Mouse (Mus musculus) CH12.LX (cell line): ENCODE data around the gene Myo15b. TPM values are rescaled to one million over a fixed set of nuclear protein-coding genes. Genes with fewer than 3 reads are reported as not detected.

Source experiments
- DNase-seq: peaks from one replicate; pipeline ENCODE4 v3.0.0-alpha.2; 2013; ENCODE audit errors: extremely low read depth
- H3K27ac ChIP-seq: 2 replicates; pipeline ENCODE4 v1.5.1; 2012; ENCODE audit warnings: low read depth, mild to moderate bottlenecking, control low read depth, moderate library complexity; ENCODE audit not compliant: insufficient read depth
- H3K27me3 ChIP-seq: replicated peaks from 2 replicates; pipeline ENCODE3; 2012; ENCODE audit warnings: inconsistent platforms
- H3K36me3 ChIP-seq, 2 experiments: replicated peaks in 1 of 2; 2 replicates each; pipeline versions ENCODE3 to v1.6.1; 2012; ENCODE audit warnings: inconsistent platforms in 1 of 2, low read length in 1 of 2, mild to moderate bottlenecking in 1 of 2, mixed read lengths in 1 of 2, moderate library complexity in 1 of 2; ENCODE audit not compliant: control insufficient read depth in 1 of 2, insufficient read depth in 1 of 2
- H3K4me1 ChIP-seq, 2 experiments: 2 replicates each; pipeline ENCODE4 v1.6.1; 2012; ENCODE audit warnings: inconsistent platforms in 1 of 2, moderate library complexity in 1 of 2; ENCODE audit not compliant: insufficient read depth in 2 of 2, control insufficient read depth in 1 of 2
- H3K4me2 ChIP-seq: 2 replicates; pipeline ENCODE4 v1.6.1; 2012; ENCODE audit warnings: low read depth, mild to moderate bottlenecking, control low read depth; ENCODE audit not compliant: poor library complexity, insufficient read depth, severe bottlenecking
- H3K4me3 ChIP-seq, 3 experiments: fragments of 150-350 bp in 1 of 3; sonication (generic) in 1 of 3; replicated peaks in 1 of 3; 2 replicates each; pipeline versions ENCODE3 to v1.5.1; 2011 to 2012; ENCODE audit warnings: low read depth in 2 of 3, low read length in 2 of 3, mild to moderate bottlenecking in 2 of 3, moderate library complexity in 2 of 3, control low read depth in 1 of 3, improper control_type of control experiment in 1 of 3, inconsistent platforms in 1 of 3, mixed read lengths in 1 of 3; ENCODE audit not compliant: poor library complexity in 1 of 3
- H3K79me2 ChIP-seq: replicated peaks from 2 replicates; pipeline ENCODE4 v1.6.1; 2012; ENCODE audit warnings: mild to moderate bottlenecking, moderate library complexity; ENCODE audit not compliant: control insufficient read depth, poor library complexity, insufficient read depth, severe bottlenecking; ENCODE audit errors: extremely low read depth
- H3K9ac ChIP-seq: 2 replicates; pipeline ENCODE4 v1.6.1; 2012; ENCODE audit warnings: low read depth, mild to moderate bottlenecking, control low read depth, moderate library complexity; ENCODE audit not compliant: insufficient read depth
- H3K9me3 ChIP-seq: replicated peaks from 2 replicates; pipeline ENCODE3; 2012; ENCODE audit warnings: low read length, inconsistent platforms, mixed read lengths
- BHLHE40 ChIP-seq: IDR thresholded peaks from 2 replicates; pipeline ENCODE4 v1.6.1; 2011; ENCODE audit warnings: mild to moderate bottlenecking, low read depth, low read length, improper control_type of control experiment
- CHD1 ChIP-seq: IDR thresholded peaks from 2 replicates; pipeline ENCODE4 v1.6.1; 2012; ENCODE audit warnings: low read depth, low read length, improper control_type of control experiment, inconsistent platforms
- CHD2 ChIP-seq: IDR thresholded peaks from 2 replicates; pipeline ENCODE4 v1.6.1; 2011; ENCODE audit warnings: low read length, improper control_type of control experiment
- ELF1 ChIP-seq: IDR thresholded peaks from 2 replicates; pipeline ENCODE4 v1.6.1; 2014; ENCODE audit warnings: low read depth, mild to moderate bottlenecking, inconsistent platforms, low read length, improper control_type of control experiment
- EP300 ChIP-seq: IDR thresholded peaks from 2 replicates; pipeline ENCODE4 v1.6.1; 2011; ENCODE audit warnings: low read length, improper control_type of control experiment
- ETS1 ChIP-seq: conservative IDR thresholded peaks from 2 replicates; pipeline ENCODE4 v1.6.1; 2012; ENCODE audit warnings: low read depth, mild to moderate bottlenecking, inconsistent platforms, low read length, improper control_type of control experiment, moderate library complexity
- IRF4 ChIP-seq: IDR thresholded peaks from 2 replicates; pipeline ENCODE4 v1.6.1; 2014; ENCODE audit warnings: low read depth, mild to moderate bottlenecking, inconsistent platforms, low read length, improper control_type of control experiment
- JUND ChIP-seq: conservative IDR thresholded peaks from 2 replicates; pipeline ENCODE4 v1.6.1; 2011; ENCODE audit warnings: low read depth, low read length, improper control_type of control experiment
- KAT2A ChIP-seq: IDR thresholded peaks from 2 replicates; pipeline ENCODE4 v1.6.1; 2012; ENCODE audit warnings: low read length, improper control_type of control experiment, inconsistent platforms; ENCODE audit not compliant: insufficient replicate concordance
- MAFK ChIP-seq: IDR thresholded peaks from 2 replicates; pipeline ENCODE4 v1.6.1; 2011; ENCODE audit warnings: low read length, improper control_type of control experiment; ENCODE audit not compliant: insufficient replicate concordance
- MAX ChIP-seq: IDR thresholded peaks from 2 replicates; pipeline ENCODE4 v1.6.1; 2011; ENCODE audit warnings: low read length, improper control_type of control experiment
- MAZ ChIP-seq: IDR thresholded peaks from 2 replicates; pipeline ENCODE4 v1.6.1; 2012; ENCODE audit warnings: low read depth, mild to moderate bottlenecking, inconsistent platforms, low read length, improper control_type of control experiment, moderate library complexity
- MXI1 ChIP-seq: IDR thresholded peaks from 2 replicates; pipeline ENCODE4 v1.6.1; 2011; ENCODE audit warnings: mild to moderate bottlenecking, low read depth, low read length, improper control_type of control experiment
- MYC ChIP-seq: IDR thresholded peaks from 2 replicates; pipeline ENCODE4 v1.6.1; 2011; ENCODE audit warnings: low read depth, mild to moderate bottlenecking, improper control_type of control experiment, low read length
- NRF1 ChIP-seq: IDR thresholded peaks from 2 replicates; pipeline ENCODE4 v1.6.1; 2014; ENCODE audit warnings: low read depth, mild to moderate bottlenecking, inconsistent platforms, low read length, improper control_type of control experiment, moderate library complexity
- POLR2A ChIP-seq: IDR thresholded peaks from 2 replicates; pipeline ENCODE4 v1.6.1; 2011; ENCODE audit warnings: low read depth, mild to moderate bottlenecking, improper control_type of control experiment, low read length
- RAD21 ChIP-seq: IDR thresholded peaks from 2 replicates; pipeline ENCODE4 v1.6.1; 2011; ENCODE audit warnings: low read depth, mild to moderate bottlenecking, low read length, improper control_type of control experiment, moderate library complexity
- RCOR1 ChIP-seq: conservative IDR thresholded peaks from 2 replicates; pipeline ENCODE4 v1.6.1; 2012; ENCODE audit warnings: low read depth, mild to moderate bottlenecking, inconsistent platforms, low read length, improper control_type of control experiment
- SIN3A ChIP-seq: IDR thresholded peaks from 2 replicates; pipeline ENCODE4 v1.6.1; 2012; ENCODE audit warnings: low read length, improper control_type of control experiment, inconsistent platforms
- TBP ChIP-seq: conservative IDR thresholded peaks from 2 replicates; pipeline ENCODE4 v1.6.1; 2011; ENCODE audit warnings: low read depth, low read length, improper control_type of control experiment
- TCF12 ChIP-seq: IDR thresholded peaks from 2 replicates; pipeline ENCODE4 v1.6.1; 2014; ENCODE audit warnings: low read depth, mild to moderate bottlenecking, inconsistent platforms, low read length, improper control_type of control experiment
- UBTF ChIP-seq: IDR thresholded peaks from 2 replicates; pipeline ENCODE4 v1.6.1; 2012; ENCODE audit warnings: low read depth, mild to moderate bottlenecking, inconsistent platforms, low read length, improper control_type of control experiment, moderate library complexity
- USF1 ChIP-seq: IDR thresholded peaks from 2 replicates; pipeline ENCODE4 v1.6.1; 2014; ENCODE audit warnings: low read depth, mild to moderate bottlenecking, inconsistent platforms, low read length, improper control_type of control experiment
- USF2 ChIP-seq: conservative IDR thresholded peaks from 2 replicates; pipeline ENCODE4 v1.6.1; 2011; ENCODE audit warnings: low read depth, low read length, improper control_type of control experiment
- ZKSCAN1 ChIP-seq: IDR thresholded peaks from 2 replicates; pipeline ENCODE4 v1.6.1; 2012; ENCODE audit warnings: low read depth, inconsistent platforms, low read length, improper control_type of control experiment, borderline replicate concordance
- ZMIZ1 ChIP-seq: IDR thresholded peaks from 2 replicates; pipeline ENCODE4 v1.6.1; 2012; ENCODE audit warnings: low read depth, mild to moderate bottlenecking, inconsistent platforms, low read length, improper control_type of control experiment
- ZNF384 ChIP-seq: IDR thresholded peaks from 2 replicates; pipeline ENCODE4 v1.6.1; 2012; ENCODE audit warnings: low read depth, low read length, improper control_type of control experiment, inconsistent platforms
- dilution Hi-C: fragments of 300-500 bp; cut with MboI; formaldehyde crosslinking; loops from 2 replicates; pipeline ENCODE4 v1.14.3; 2020; ENCODE audit warnings: low sequenced_read_pairs; ENCODE audit not compliant: extremely low pct_unique_long_range_greater_than_20kb, extremely low pct_ligation_motif_present
- in situ Hi-C: fragments of 300-500 bp; cut with MboI; formaldehyde crosslinking; loops from 3 replicates; pipeline ENCODE4 v1.14.3; 2019; ENCODE audit warnings: low sequenced_read_pairs, low pct_ligation_motif_present, low pct_unique_long_range_greater_than_20kb, mixed read lengths
- polyA plus RNA-seq: library from polyadenylated mRNA; unstranded; fragments of >175 nt; gene quantifications from 2 replicates; pipeline ENCODE4 v1.2.1, GENCODE M21; 2012; ENCODE audit warnings: low read depth; ENCODE audit not compliant: insufficient read length
- total RNA-seq, 2 experiments: library from RNA; depleted of rRNA; stranded (reverse); fragments of 300-350 nt in 1 of 2; fragments of >200 nt in 1 of 2; gene quantifications; 2 replicates each; pipeline ENCODE4 v1.2.3; 2012 to 2014

Gene Myo15b
- total and polyA plus RNA-seq, 3 experiments = 0.21 to 0.43 TPM; not detected in 1

DNA sequence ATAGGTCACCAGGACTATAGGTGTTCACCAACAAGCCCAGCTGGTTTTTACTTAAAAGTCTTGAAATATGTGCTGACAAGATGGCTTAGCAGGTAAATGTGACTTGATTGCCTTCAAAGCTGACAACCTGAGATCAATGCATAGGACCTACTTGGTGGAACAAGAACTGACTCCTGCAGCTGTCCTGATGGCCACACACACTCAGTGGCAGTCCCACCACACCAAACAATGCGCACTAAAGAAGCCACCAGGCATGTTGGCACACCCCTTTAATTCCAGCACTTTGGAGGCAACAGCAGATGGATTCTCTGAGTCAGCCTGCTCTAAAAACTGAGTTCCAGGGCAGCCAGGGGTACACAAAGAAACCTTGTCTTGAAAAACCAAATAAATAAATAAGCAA lies 63.8 kb downstream of the Myo15b start:
- Histone ChIP-seq H3K4me2 (no peak overlapping the region), H3K4me1 (peaks cover 0 to 34% of the 10 kb centered on the region in 2 experiments; a peak in 2 of 4 replicates), H3K4me3 (no peak overlapping the region), H3K79me2 (no peaks in the 10 kb centered on the region), H3K27ac (no peak overlapping the region), H3K27me3 (no peaks in the 10 kb centered on the region), H3K36me3 (peaks cover 48 to 73% of the 10 kb centered on the region in 2 experiments), H3K9me3 (no peaks in the 10 kb centered on the region), H3K9ac (no peak overlapping the region)
- in situ Hi-C loops (no loop called here), dilution Hi-C loops (no loop called here)
- TF ChIP-seq MAZ (no peak), ELF1 (no peak), KAT2A (no peak), JUND (no peak), EP300 (no peak), TBP (no peak), SIN3A (no peak), ZKSCAN1 (no peak), RAD21 (no peak)
- DNase-seq = no peak

DNA sequence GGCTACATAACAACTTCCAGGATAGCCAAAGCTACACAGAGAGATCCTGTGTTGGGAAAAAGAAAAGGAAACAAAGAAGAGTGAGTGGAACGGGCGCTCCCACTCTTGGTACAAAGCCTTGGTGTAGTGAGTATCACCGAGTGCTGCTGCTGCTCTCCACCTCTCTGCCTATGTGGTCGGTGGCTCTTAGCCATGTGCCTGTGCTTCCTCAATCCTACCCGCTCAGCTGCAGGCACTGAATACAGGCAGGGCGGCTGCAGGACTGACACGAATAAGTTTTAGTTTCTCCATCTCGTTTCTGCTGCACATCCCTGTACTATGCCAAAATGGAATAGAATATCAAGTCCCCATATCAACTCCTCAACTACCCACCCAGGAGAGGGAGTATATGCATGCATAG lies 70.8 kb downstream of the Myo15b start:
- dilution Hi-C loops = no loop called here
- H3K4me1 ChIP-seq = peaks cover 27 to 72% of the 10 kb centered on the region in 2 experiments
- no peaks in the 10 kb centered on the region for H3K27me3 ChIP-seq
- peak overlapping the region; percentile 92 for H3K4me2 ChIP-seq
- H3K9me3 ChIP-seq = no peaks in the 10 kb centered on the region
- peaks cover 18% of the 10 kb centered on the region for H3K79me2 ChIP-seq
- H3K4me3 ChIP-seq = peak overlapping the region in 2 of 3 experiments; percentile 2 to 25
- in situ Hi-C loops = no loop called here
- peak overlapping the region; percentile 52 for H3K9ac ChIP-seq
- no peak for TF ChIP-seq NRF1
- no peak for TF ChIP-seq MXI1
- TF ChIP-seq ZNF384 = no peak
- no peak for TF ChIP-seq JUND
- TF ChIP-seq POLR2A = no peak
- no peak for TF ChIP-seq KAT2A
- no peak for TF ChIP-seq ETS1
- TF ChIP-seq ZMIZ1 = no peak
- no peak for TF ChIP-seq MAZ
- TF ChIP-seq MAX = peak; percentile 84
- no peak for TF ChIP-seq CHD2
- no peak for TF ChIP-seq RCOR1
- TF ChIP-seq UBTF = no peak
- no peak; the same call in 1 of the 2 replicates for TF ChIP-seq TCF12
- no peak for TF ChIP-seq MAFK
- TF ChIP-seq MYC = peak; percentile 83
- 0 out of 2 replicates have a peak, but pooled peaks have one; percentile 8 for TF ChIP-seq IRF4
- TF ChIP-seq BHLHE40 = no peak
- peak; percentile 2; the same call in 1 of the 2 replicates for TF ChIP-seq CHD1
- no peak for TF ChIP-seq USF2
- no peak for TF ChIP-seq USF1
- TF ChIP-seq, all 38 proteins: peak for 4
- peak overlapping the region; percentile 94 for H3K27ac ChIP-seq
- peak; percentile 72 for DNase-seq
- H3K36me3 ChIP-seq = peaks cover 31 to 38% of the 10 kb centered on the region in 2 experiments
